Mouse (Mus musculus) urinary bladder, postnatal 14 days (tissue): ENCODE measurements around the gene Gramd4.
"Not testable (repeated sequence)": the region's sequence is repeated elsewhere in the genome, so short reads cannot be mapped to it uniquely, and the experiment has no call there.

Source experiments
- DNase-seq: peaks from one replicate; pipeline ENCODE4 v3.0.0; 2021; ENCODE audit warnings: low spot score

Gramd4 gene

GRCm38 (mm10) chr15:86165811-86166590, 108.5 kb downstream of the Gramd4 start:
- no peak for DNase-seq

GRCm38 (mm10) chr15:86167032-86167655, 109.6 kb downstream of the Gramd4 start:
- no peak for DNase-seq

- no peak for DNase-seq
Observed at GRCm38 (mm10) chr15:86167787-86168504, 110.5 kb downstream of the Gramd4 start.

GRCm38 (mm10) chr15:86168505-86168867, 111.0 kb downstream of the Gramd4 start:
- DNase-seq = no peak

GRCm38 (mm10) chr15:86168941-86169816, 111.7 kb downstream of the Gramd4 start:
- DNase-seq = no peak

DNA sequence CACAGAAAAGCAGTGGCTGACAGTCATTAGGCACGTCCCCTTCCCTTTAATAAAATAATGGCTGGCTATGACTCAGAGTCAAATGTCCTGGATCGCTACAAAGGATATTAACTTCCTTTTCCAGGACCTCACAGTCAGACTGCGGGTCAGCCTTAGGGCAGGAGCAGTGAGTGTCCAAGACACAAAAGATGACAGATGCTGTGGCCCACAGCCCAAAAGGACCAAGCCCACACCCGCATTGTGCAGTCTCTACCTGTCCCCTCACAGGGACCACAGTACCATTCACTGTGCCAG, 112.3 kb downstream of the Gramd4 start:
- no peak for DNase-seq

GRCm38 (mm10) chr15:86171316-86171715, 113.8 kb downstream of the Gramd4 start:
- DNase-seq = no peak

DNA sequence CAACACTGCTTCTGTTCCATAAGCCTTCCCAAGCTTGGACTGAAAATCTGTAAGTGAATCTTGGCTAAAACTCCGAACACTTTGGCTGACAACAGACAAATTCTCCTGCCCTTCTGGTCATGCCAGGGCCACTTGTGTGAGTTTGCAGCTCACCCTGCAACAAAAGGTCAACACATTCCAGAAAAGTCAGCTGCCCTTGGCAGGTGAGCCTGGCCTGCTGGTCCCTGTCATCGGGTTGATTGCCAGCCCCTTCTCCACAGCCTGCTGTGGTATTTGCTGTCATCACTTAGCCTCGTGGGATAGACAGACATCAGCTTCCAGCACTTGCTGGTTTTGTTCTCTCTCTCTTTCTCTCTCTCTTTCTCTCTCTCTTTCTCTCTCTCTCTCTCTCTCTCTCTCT, 114.6 kb downstream of the Gramd4 start:
- DNase-seq = no peak

DNA sequence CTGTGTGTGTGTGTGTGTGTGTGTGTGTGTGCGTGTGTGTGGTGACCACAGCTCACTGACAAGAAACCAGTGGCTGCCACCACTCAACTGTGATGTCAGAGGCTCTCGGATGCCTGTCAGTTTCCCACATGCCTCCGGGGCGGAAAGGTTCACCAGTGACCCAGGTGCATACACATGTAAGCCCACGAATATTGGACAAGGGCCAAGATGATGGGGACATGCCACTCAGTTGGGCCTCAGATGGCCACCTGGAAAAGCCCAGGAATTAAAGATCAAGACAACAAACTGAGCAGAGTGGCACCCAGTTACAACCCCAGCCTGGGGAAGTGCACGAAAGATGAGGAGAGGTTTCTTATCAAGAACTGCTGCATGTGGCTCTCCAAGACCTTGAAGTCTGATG, 115.0 kb downstream of the Gramd4 start:
- DNase-seq = no peak

- peak; percentile 37 for DNase-seq
Observed at GRCm38 (mm10) chr15:86173136-86173985, 115.9 kb downstream of the Gramd4 start.

DNA sequence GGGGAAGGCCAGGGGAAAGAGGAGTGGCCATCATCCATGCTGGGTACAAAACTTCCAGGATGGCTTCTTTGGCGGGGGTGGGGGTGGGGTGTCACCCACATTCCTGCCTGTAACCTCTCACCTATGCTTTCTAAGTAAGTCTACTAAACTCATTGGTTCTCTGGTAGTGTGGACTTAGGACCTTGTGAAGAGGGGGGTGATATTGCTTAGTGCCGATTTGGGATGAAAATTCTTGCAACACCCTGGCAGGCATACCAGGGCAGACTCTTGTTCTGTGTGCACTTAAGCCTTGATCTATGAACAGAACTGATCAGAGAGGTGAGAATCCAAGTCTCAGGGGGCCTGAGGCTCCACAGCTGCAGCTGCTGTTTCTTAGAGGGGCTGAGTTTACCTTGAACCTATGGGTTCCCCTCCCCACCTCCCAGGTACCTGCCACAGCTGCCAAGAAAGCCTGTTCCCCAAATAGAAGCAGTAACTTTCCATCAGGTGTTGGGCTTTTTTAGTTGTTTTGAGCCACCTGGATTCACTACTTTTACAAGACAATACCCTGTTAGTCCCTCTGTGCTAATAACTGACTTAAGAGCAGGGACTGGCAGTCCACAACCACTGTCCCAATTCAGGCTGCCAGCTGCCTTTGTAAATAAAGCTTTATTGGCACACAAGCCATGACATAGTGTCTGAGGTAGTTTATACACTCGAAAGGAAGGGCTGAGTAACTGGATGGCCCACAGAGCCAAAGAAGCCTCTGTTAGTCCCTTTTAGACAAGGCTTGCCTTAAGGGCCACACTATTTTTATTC, 118.0 kb downstream of the Gramd4 start:
- no peak for DNase-seq

DNA sequence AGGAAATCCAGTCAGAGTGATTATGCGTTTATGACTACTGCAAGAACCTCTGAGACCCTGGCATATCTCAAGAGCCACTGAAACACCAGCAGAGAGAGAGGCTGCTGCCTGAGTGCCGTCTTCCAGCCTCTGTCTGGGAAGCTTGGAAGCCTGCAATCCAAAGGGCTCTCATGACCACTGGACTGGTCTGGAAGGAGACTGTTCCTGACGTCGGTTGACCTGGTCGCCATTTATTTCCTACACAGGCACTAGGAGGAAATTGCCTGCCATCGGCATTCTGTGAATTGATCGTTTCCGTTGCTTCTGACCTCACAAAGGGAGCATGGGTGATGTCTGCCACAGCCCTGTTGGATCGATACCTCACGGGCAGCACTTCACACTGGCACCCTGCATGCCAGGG, 118.7 kb downstream of the Gramd4 start:
- DNase-seq = no peak

- DNase-seq = no peak
Observed at GRCm38 (mm10) chr15:86176771-86177702, 119.5 kb downstream of the Gramd4 start.

DNA sequence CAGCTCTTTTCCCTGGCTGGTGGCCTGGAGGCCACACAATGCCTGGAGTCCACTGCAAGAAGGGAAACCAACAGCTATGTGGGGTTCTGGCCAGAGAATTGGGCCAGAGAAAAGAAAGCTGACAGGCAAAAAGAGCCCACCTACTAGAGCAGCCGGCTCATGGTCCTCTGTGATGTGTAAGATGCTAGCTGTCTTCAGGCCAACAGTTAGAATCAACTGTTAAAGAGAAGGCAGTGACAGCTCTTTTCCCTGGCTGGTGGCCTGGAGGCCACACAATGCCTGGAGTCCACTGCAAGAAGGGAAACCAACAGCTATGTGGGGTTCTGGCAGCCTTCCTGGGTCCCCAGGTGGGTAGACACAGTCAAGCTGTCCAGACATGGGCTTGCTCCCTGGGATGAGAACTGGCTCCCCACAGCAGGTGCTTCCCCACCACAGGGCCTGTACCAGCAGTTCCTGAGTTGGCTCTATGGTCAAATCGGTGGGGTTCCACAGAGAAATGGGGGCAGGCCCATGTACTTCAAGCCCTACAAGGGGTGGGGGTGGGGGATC, 120.3 kb downstream of the Gramd4 start:
- DNase-seq = not testable (repeated sequence)

- no peak for DNase-seq
Observed at GRCm38 (mm10) chr15:86178594-86178993, 121.1 kb downstream of the Gramd4 start.

GRCm38 (mm10) chr15:86180427-86180826, 122.9 kb downstream of the Gramd4 start:
- no peak for DNase-seq

GRCm38 (mm10) chr15:86181321-86181720, 123.8 kb downstream of the Gramd4 start:
- not testable (repeated sequence) for DNase-seq

GRCm38 (mm10) chr15:86181941-86182439, 124.5 kb downstream of the Gramd4 start:
- DNase-seq = no peak

GRCm38 (mm10) chr15:86182646-86183045, 125.2 kb downstream of the Gramd4 start:
- DNase-seq = no peak
